Mouse (Mus musculus) myocyte (in vitro differentiated cells): Measurements from ENCODE around the gene Gcgr. TPM values are rescaled to one million over a fixed set of nuclear protein-coding genes. Genes with fewer than 3 reads are reported as not detected.

Experiments used
- H3K27me3 ChIP-seq: one replicate; pipeline ENCODE4 v1.6.1; 2011; ENCODE audit not compliant: control insufficient read depth, insufficient read depth, insufficient read length
- H3K36me3 ChIP-seq: one replicate; pipeline ENCODE4 v1.6.1; 2011; ENCODE audit not compliant: control insufficient read depth, insufficient read depth
- H3K4me2 ChIP-seq: one replicate; pipeline ENCODE4 v1.6.1; 2011; ENCODE audit warnings: low read depth, control low read depth
- H3K4me3 ChIP-seq: one replicate; pipeline ENCODE4 v1.5.1; 2011; ENCODE audit warnings: mild to moderate bottlenecking, control low read depth, moderate library complexity
- H3K79me2 ChIP-seq: one replicate; pipeline ENCODE4 v1.6.1; 2011; ENCODE audit not compliant: control insufficient read depth, insufficient read depth
- H3ac ChIP-seq: one replicate; pipeline ENCODE4 v1.6.1; 2011; ENCODE audit not compliant: control insufficient read depth, insufficient read length
- CEBPB ChIP-seq: IDR thresholded peaks from 2 replicates; pipeline ENCODE4 v1.6.1; 2011; ENCODE audit warnings: mild to moderate bottlenecking, moderate library complexity; ENCODE audit not compliant: poor library complexity, insufficient read depth, severe bottlenecking
- E2F4 ChIP-seq: IDR thresholded peaks from one replicate; pipeline ENCODE4 v1.6.1; 2011; ENCODE audit warnings: mild to moderate bottlenecking, control low read depth, moderate library complexity; ENCODE audit not compliant: insufficient read depth
- MAX ChIP-seq: IDR thresholded peaks from one replicate; pipeline ENCODE4 v1.6.1; 2011; ENCODE audit warnings: low read depth, mild to moderate bottlenecking, control low read depth
- MYOD1 ChIP-seq, 3 experiments: IDR thresholded peaks; one replicate each; pipeline ENCODE4 v1.6.1; 2011; ENCODE audit warnings: control low read depth in 2 of 3, low read depth in 2 of 3, mild to moderate bottlenecking in 2 of 3, moderate library complexity in 1 of 3; ENCODE audit not compliant: insufficient read length in 2 of 3, control insufficient read depth in 1 of 3
- MYOG ChIP-seq, 3 experiments: IDR thresholded peaks; one replicate each; pipeline ENCODE4 v1.6.1; 2011; ENCODE audit warnings: control low read depth in 2 of 3, low read depth in 2 of 3, mild to moderate bottlenecking in 2 of 3; ENCODE audit not compliant: insufficient read length in 2 of 3, control insufficient read depth in 1 of 3, insufficient read depth in 1 of 3
- POLR2A ChIP-seq: IDR thresholded peaks from one replicate; pipeline ENCODE4 v1.6.1; 2011; ENCODE audit warnings: low read depth, mild to moderate bottlenecking, control low read depth, moderate library complexity; ENCODE audit not compliant: insufficient read length
- POLR2AphosphoS2 ChIP-seq: IDR thresholded peaks from one replicate; pipeline ENCODE4 v1.6.1; 2011; ENCODE audit warnings: low read depth, control low read depth; ENCODE audit not compliant: insufficient read length
- REST ChIP-seq: IDR thresholded peaks from one replicate; pipeline ENCODE4 v1.6.1; 2011; ENCODE audit warnings: mild to moderate bottlenecking, control low read depth, moderate library complexity; ENCODE audit not compliant: insufficient read depth, insufficient read length
- SRF ChIP-seq: IDR thresholded peaks from one replicate; pipeline ENCODE4 v1.6.1; 2011; ENCODE audit warnings: low read depth; ENCODE audit not compliant: control insufficient read depth, insufficient read length
- TCF12 ChIP-seq: IDR thresholded peaks from one replicate; pipeline ENCODE4 v1.6.1; 2011; ENCODE audit warnings: mild to moderate bottlenecking, control low read depth; ENCODE audit not compliant: poor library complexity, insufficient read depth, severe bottlenecking
- TCF3 ChIP-seq: IDR thresholded peaks from one replicate; pipeline ENCODE4 v1.6.1; 2011; ENCODE audit warnings: low read depth, control low read depth; ENCODE audit not compliant: insufficient read length
- USF1 ChIP-seq: IDR thresholded peaks from one replicate; pipeline ENCODE4 v1.6.1; 2011; ENCODE audit warnings: low read depth, mild to moderate bottlenecking, control low read depth, moderate library complexity
- polyA plus RNA-seq: library from polyadenylated mRNA; unstranded; fragments of >200 nt; fragmentation: generic; extraction: Trizol; gene quantifications from one replicate; pipeline ENCODE4 v1.2.1, GENCODE M21; 2012; ENCODE audit warnings: missing spikeins

Gene Gcgr
- polyA plus RNA-seq, 1 experiment = 0.05 TPM

DNA sequence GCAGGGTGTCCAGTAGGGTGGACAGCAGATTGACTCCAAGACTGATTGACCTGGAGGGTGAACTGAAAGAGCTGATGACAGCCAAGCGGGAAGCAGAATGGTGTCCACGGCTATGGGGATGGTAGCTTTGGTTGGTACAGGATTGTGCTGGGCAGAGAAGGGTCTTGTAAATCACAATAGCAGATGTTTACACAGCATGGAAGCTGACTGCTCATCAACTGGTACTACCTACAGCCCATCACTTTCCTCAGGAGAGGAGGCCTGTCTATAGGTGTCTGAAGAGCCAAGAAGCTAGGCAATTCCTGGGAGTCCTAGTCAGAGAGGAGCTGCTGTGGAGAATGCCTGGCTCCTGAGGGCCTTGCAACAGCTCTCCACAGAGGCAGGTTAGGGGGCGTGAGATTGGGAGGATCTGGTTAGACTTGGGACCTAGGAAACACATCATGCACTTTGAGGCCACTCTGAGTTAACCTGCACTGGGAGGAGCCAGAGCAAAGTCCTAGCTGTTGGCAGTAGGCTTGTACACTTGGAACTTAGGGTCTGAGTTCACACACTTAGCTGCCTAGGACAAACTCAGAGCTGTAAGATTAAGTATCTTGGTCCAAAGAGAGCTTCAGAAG is 46.0 kb downstream of the Gcgr start:
- Histone ChIP-seq H3K79me2 (peaks cover 43% of the 10 kb centered on the region), H3K4me2 (no peak overlapping the region), H3K36me3 (peaks cover 24% of the 10 kb centered on the region), H3K27me3 (no peaks in the 10 kb centered on the region), H3K4me3 (no peak overlapping the region), H3ac (no peak overlapping the region)
- TF ChIP-seq POLR2A = peak; percentile 16
- peak; percentile 80 for TF ChIP-seq POLR2AphosphoS2
- no peak for TF ChIP-seq REST

- peaks cover 24% of the 10 kb centered on the region for H3K36me3 ChIP-seq
- no peaks in the 10 kb centered on the region for H3K27me3 ChIP-seq
- TF ChIP-seq POLR2A = no peak
- peak; percentile 8 for TF ChIP-seq POLR2AphosphoS2
- TF ChIP-seq MYOG (IDR thresholded peaks at IDR 0.05; ENCODE audit: control insufficient read depth in 1 of 3, insufficient read depth in 1 of 3, insufficient read length in 2 of 3, low read depth in 2 of 3) = no peak
- H3K4me3 ChIP-seq = no peak overlapping the region
- H3K79me2 ChIP-seq = peaks cover 34% of the 10 kb centered on the region
- H3K4me2 ChIP-seq = no peak overlapping the region
- no peak overlapping the region for H3ac ChIP-seq
Measured at GRCm38 (mm10) chr11:120577211-120578023, 46.9 kb downstream of the Gcgr start.

DNA sequence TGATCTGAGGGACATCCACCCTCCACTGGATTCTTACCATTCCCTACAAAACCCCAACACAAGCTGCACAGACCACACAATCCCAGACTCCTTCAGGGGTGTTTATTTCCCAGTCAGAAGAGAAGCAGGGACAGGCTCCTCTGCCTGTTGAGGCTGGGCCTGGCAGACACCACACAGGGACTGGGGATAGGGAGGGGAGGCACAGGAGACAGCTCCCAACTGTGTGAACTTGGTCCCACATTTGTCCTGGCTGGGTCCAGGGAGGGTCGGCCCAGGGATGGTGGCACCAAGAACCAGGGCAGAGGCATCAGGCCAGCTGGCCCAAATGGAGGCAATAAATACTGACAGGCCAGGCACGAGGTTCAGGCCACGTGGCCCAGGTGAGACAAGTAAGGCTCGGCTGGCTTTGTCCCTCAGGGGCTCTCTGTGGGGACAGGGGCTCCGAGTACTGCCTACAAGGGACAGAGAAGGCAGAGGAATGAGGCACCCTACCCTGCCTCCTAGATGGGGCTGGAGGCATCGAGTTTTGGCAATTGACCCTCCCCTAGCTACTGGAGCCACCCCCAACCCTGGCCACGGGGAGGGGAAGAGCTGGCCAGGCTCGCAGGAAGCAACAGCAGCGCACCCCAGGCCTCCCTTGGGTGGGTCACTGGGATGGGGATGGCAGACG is 47.7 kb downstream of the Gcgr start:
- Histone ChIP-seq H3K79me2 (peaks cover 32% of the 10 kb centered on the region), H3ac (no peak overlapping the region), H3K4me3 (no peak overlapping the region), H3K36me3 (peaks cover 24% of the 10 kb centered on the region), H3K27me3 (no peaks in the 10 kb centered on the region), H3K4me2 (no peak overlapping the region)
- no peak for TF ChIP-seq CEBPB
- TF ChIP-seq MAX = no peak
- TF ChIP-seq USF1 = no peak
- no peak for TF ChIP-seq MYOG (IDR thresholded peaks at IDR 0.05; ENCODE audit: control insufficient read depth in 1 of 3, insufficient read depth in 1 of 3, insufficient read length in 2 of 3, low read depth in 2 of 3)
- no peak for TF ChIP-seq TCF12
- TF ChIP-seq POLR2AphosphoS2 = peak; percentile 26
- no peak for TF ChIP-seq MYOD1 (IDR thresholded peaks at IDR 0.05; ENCODE audit: control insufficient read depth in 1 of 3, insufficient read length in 2 of 3, low read depth in 2 of 3)

GRCm38 (mm10) chr11:120578694-120579243 is 48.3 kb downstream of the Gcgr start:
- peak overlapping the region; percentile 100 for H3K4me2 ChIP-seq
- H3K36me3 ChIP-seq = peaks cover 24% of the 10 kb centered on the region
- peaks cover 32% of the 10 kb centered on the region for H3K79me2 ChIP-seq
- TF ChIP-seq POLR2AphosphoS2 (peak; percentile 42), MYOD1 (IDR thresholded peaks at IDR 0.05; ENCODE audit: control insufficient read depth in 1 of 3, insufficient read length in 2 of 3, low read depth in 2 of 3) (no peak), TCF3 (no peak), USF1 (no peak)
- H3K27me3 ChIP-seq = no peaks in the 10 kb centered on the region
- no peak overlapping the region for H3ac ChIP-seq
- peak overlapping the region; percentile 99 for H3K4me3 ChIP-seq

DNA sequence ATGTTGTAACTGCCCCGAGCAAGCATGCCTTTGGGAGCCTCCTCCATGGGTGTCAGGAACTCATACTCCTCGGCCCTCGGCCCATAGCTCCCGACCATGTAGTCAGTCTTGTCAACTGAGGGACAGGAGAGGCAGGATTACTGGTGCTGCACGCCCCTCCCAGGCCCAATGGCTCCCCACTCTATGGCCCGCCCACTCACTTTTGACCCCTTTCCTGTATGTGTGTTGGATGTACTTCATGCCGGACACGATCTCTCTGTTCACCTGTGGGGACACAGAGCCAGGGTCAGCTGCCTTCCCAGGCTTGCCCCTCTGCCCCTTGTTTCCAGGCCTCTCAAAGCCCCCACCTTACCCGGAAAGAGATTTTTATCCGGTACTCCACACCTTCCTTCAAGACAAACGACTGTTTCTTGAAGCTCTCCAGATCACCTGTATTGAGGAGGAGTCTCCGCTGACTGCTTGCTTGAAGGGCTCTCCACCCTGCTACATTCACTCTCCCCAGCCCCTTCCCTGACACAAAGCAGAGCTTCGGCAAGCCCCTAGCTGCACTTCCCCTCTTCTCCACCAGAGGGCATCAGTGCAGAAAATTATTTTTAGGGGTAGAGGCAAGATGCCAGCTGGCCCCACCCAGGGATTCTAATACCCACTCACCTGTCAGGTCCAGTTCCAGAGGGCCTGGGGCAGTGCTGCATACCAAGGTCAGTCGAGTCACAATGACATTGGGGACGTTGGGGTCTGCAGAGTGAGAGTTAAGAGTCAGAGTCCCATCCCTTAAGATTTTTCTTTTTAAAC is 49.0 kb downstream of the Gcgr start:
- Histone ChIP-seq H3ac (peak overlapping the region; percentile 90), H3K79me2 (peaks cover 25% of the 10 kb centered on the region), H3K4me3 (peak overlapping the region; percentile 99), H3K27me3 (no peaks in the 10 kb centered on the region), H3K36me3 (peaks cover 24% of the 10 kb centered on the region), H3K4me2 (peak overlapping the region; percentile 100)
- TF ChIP-seq SRF = no peak
- peak in 1 of 3 experiments; percentile 49 for TF ChIP-seq MYOG (IDR thresholded peaks at IDR 0.05; ENCODE audit: control insufficient read depth in 1 of 3, insufficient read depth in 1 of 3, insufficient read length in 2 of 3, low read depth in 2 of 3)
- peak in 2 of 3 experiments; percentile 6 to 67 for TF ChIP-seq MYOD1 (IDR thresholded peaks at IDR 0.05; ENCODE audit: control insufficient read depth in 1 of 3, insufficient read length in 2 of 3, low read depth in 2 of 3)
- TF ChIP-seq CEBPB = no peak
- TF ChIP-seq REST = no peak
- no peak for TF ChIP-seq USF1
- peak; percentile 9 for TF ChIP-seq POLR2A
- no peak for TF ChIP-seq TCF12
- no peak for TF ChIP-seq TCF3
- no peak for TF ChIP-seq POLR2AphosphoS2
- no peak for TF ChIP-seq MAX
- no peak for TF ChIP-seq E2F4
